Mouse (Mus musculus): Measurements from ENCODE around the gene Dennd4c.

Dennd4c gene

GRCm38 (mm10) chr4:86884945-86885344 is 136.6 kb downstream of the Dennd4c start:
- no peak for DNase-seq (ENCODE audit: low spot score)

DNA sequence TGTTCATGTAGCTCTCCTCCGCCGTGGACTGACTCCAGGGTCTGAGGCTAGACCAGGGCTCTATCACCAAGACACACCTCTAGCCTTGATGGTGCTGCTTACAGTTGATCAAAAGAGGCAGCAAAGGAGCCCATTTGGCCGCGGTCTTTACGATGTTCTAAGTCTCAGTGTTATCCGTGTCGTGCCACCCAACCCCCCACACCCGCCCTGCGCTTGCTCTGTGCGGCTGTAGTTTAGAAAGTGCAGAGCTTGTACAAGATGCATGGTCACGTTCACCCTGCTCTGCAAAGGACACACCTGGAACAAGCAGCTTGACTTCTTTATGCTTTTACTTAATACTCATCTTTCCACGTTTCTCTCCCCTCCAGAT is 137.4 kb downstream of the Dennd4c start:
- DNase-seq (ENCODE audit: low spot score) = no peak

DNA sequence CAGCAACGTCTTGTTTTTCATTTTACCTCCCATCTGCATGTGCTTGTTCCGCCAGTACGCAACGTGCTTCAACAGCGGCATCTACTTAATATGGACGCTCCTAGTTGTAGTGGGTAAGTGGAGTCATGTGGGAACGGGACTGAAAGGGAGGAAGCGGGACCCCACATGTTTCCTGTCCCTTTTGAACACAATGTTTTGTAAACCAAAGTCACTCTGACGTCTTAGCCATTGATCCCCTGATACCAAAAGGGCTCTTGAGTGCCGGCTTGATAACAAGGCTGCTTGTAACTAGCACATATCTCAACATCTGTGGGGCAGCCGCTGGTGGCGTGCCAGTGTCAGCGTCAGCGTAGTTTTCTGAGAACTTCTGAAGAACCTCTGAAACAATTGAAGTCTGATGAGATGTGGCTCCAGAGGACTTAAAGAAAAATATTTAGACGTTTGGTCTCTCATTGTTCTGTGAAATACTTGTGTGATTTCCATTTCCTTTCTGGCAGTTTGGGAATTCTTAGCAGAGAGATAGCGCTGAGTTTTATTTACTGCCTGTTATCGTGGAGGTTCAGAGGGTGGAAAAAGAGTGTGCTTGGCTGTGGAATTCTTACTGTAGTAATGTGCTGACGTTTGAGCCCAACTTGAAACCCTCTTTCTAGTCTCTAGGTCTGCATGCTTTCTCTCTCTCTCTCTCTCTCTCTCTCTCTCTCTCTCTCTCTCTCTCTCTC is 138.0 kb downstream of the Dennd4c start:
- no peak for DNase-seq (ENCODE audit: low spot score)

GRCm38 (mm10) chr4:86887879-86888278 is 139.5 kb downstream of the Dennd4c start:
- DNase-seq (ENCODE audit: low spot score) = no peak

DNA sequence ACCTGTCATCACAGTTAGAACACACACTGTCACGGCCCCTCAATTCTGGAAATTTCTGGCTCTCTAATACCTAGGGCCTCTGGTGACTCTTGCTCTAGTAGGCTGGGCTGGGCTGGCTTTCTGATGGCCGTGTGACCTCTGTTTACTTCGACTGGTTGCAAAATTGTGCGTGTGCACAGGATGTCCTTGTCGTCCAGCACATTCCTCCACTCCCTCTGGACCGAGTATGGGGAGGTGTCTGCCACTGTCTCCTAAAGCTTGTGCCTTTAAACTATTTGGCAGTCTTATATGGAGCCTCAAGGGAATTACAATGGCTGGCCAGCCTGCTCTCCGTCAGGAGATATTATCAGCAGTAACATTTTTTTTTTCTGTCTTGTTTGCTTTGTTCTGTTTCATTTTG is 149.1 kb downstream of the Dennd4c start:
- DNase-seq (ENCODE audit: low spot score) = no peak

- DNase-seq (ENCODE audit: low spot score) = no peak
Measured at GRCm38 (mm10) chr4:86898791-86899474, 150.6 kb downstream of the Dennd4c start.

Measured in ovary, postnatal 10 days (tissue).